Mouse (Mus musculus) lung, postnatal 0 days (tissue): ENCODE data around the gene Aldh18a1.

Source experiments
- CTCF ChIP-seq: IDR thresholded peaks from 2 replicates; pipeline ENCODE4 v1.5.1; 2016; ENCODE audit warnings: antibody characterized with exemption, mild to moderate bottlenecking
- EP300 ChIP-seq: IDR thresholded peaks from 2 replicates; pipeline ENCODE4 v1.6.1; 2016; ENCODE audit warnings: antibody characterized with exemption, mild to moderate bottlenecking, control low read depth

DNA sequence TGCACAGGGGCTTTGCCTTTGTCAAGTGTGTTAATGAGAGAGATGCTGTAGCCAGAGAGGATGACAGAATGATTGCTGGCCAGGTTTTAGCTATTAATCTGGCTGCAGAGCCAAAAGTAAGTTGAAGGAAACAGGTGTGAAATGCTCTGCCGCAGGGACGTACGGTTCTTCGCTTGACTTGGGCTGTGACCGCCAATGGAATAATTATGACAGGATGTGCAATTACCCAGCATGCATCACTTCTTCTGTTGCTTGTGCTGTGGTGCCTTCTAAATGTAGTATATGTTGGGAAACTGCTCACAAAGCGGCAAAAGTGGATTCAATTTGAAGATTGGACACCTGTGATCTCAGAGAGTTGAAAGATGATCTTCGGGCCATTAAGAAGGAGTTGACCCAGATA, 27.8 kb upstream of the Aldh18a1 start:
- TF ChIP-seq EP300 (no peak), CTCF (no peak)
